Mouse (Mus musculus): ENCODE data around the gene Prl2c1. TPM values are rescaled to one million over a fixed set of nuclear protein-coding genes. Genes with fewer than 3 reads are reported as not detected.
"Not testable (repeated sequence)": the region's sequence is repeated elsewhere in the genome, so short reads cannot be mapped to it uniquely, and the experiment has no call there.

The Prl2c1 gene
- polyA plus RNA-seq (2012; ENCODE audit: insufficient read depth, low replicate concordance): not detected in 2 replicates

DNA sequence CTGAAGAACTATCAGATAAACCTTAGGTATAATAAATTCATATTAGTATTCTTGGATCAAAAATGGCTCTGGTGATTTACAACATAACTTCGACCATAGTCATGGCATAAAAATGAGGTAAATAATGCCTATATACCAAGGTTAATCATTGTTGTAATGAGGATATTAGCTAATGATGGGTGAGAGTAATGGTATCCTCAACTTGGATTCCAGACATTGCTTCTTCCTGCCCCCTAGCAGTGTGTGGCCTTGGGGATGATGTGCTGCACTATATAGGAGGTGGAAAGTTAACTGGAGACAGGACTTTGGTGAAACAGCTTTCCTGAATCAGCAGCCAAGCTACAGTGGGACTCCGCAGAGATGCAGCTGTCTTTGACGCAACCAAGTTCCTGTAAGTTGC is at the start of gene Prl2c1:
Prl2c1 (plus strand) TSS at position 301 of the 400 bp plus-strand sequence.
- TF ChIP-seq GATA1 (IDR thresholded peaks at IDR 0.05; ENCODE audit: borderline replicate concordance, low read length): no peak
- no peak for TF ChIP-seq FLI1 (IDR thresholded peaks at IDR 0.05; ENCODE audit: low read length)
- Histone ChIP-seq H3K36me3 (replicated peaks; ENCODE audit: low read length) (no peaks in the 10 kb centered on the region), H3K4me3 (replicated peaks) (no peak within 1 kb of the TSS), H3K27me3 (replicated peaks) (no peaks in the 10 kb centered on the region), H3K9me3 (no peaks in the 10 kb centered on the region), H3K4me1 (no peaks in the 10 kb centered on the region)

DNA sequence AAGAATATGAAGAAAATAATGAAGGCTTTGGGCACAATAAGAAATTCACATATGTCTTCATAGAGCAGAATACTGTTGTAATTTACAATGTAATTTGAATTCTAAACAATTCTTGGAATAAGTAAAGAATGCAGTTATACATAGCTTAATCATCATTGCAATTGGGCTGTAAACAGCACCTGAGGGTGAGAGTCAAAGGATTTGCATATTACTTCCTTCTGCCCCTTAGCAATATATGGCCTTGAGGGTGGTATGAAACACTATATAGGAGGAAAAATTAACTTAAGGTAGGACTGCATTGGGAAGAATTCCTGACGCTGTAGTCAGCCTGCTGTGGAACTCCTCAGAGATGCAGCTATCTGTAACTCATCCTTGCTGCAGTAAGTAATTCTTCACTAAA is 47.8 kb upstream of the Prl2c1 start, which contains the start of gene Prl2a1:
Prl2a1 (plus strand) TSS at position 301 of the 400 bp plus-strand sequence.
- Histone ChIP-seq H3K9me3 (no peaks in the 10 kb centered on the region), H3K27me3 (replicated peaks) (no peaks in the 10 kb centered on the region)
- TF ChIP-seq FLI1 (IDR thresholded peaks at IDR 0.05; ENCODE audit: low read length) (no peak), GATA1 (IDR thresholded peaks at IDR 0.05; ENCODE audit: borderline replicate concordance, low read length) (no peak)

DNA sequence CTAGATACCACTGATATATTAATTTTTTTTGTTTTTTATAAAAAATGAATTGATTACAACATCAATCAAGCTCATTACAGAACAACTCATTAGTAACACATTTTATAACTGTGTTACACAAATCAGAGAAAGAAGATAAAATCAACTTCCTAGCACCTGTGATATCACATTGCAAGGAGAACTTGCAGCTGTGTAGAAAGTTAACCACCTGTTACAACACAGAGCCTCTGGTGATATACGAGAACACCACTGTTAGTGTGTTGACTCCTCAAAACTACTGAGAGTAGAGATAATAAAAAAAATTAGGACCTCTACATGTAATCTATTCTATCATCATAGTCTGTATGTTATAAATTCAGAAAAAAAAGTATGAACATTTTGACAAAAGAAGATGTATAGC is 46.4 kb upstream of the Prl2c1 start:
- Histone ChIP-seq H3K4me3 (replicated peaks) (no peak overlapping the region), H3K36me3 (replicated peaks; ENCODE audit: low read length) (no peaks in the 10 kb centered on the region), H3K4me1 (no peaks in the 10 kb centered on the region), H3K27me3 (replicated peaks) (no peaks in the 10 kb centered on the region), H3K9me3 (no peaks in the 10 kb centered on the region)
- TF ChIP-seq FLI1 (IDR thresholded peaks at IDR 0.05; ENCODE audit: low read length) (no peak), GATA1 (IDR thresholded peaks at IDR 0.05; ENCODE audit: borderline replicate concordance, low read length) (no peak)

More for the DNA sequence above, 47.8 kb upstream of the Prl2c1 start, which contains the start of gene Prl2a1:
- no peak within 1 kb of the TSS for H3K4me3 ChIP-seq (replicated peaks)
- no peaks in the 10 kb centered on the region for H3K36me3 ChIP-seq (replicated peaks; ENCODE audit: low read length)
- H3K4me1 ChIP-seq: no peaks in the 10 kb centered on the region

DNA sequence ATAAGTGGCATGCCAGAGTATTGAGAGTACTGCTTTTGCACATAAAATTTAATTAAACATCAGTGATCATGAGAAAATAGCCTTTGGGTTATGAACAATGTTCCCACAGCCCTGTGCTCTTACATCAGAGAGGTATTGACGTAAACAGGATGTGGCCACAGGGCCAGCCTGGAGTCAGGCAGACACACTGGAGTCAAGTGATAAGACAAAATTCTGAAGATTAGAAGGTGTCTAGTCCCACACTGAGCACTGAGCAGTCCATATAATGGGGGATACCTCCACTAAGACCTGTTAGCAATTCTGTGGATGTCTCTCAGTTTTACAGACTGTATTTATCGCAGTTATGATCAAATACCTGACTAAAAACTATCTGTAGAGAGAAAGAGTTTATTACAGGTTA is 55.1 kb downstream of the Prl2c1 start:
- H3K27me3 ChIP-seq (replicated peaks); H3K4me1 ChIP-seq; H3K9me3 ChIP-seq; H3K4me3 ChIP-seq (replicated peaks); H3K36me3 ChIP-seq (replicated peaks; ENCODE audit: low read length): not testable (repeated sequence)

Other genes starting within 250 kb of the Prl2c1 start
- gene Prl7b1, start 238.8 kb upstream of the Prl2c1 start, polyA plus RNA-seq (2012; ENCODE audit: insufficient read depth, low replicate concordance): not detected in 2 replicates
- not detected in 2 replicates for gene Prl7a1, start 206.8 kb upstream of the Prl2c1 start, polyA plus RNA-seq (2012; ENCODE audit: insufficient read depth, low replicate concordance)
- gene Prl7a2, start 181.3 kb upstream of the Prl2c1 start, polyA plus RNA-seq (2012; ENCODE audit: insufficient read depth, low replicate concordance): not detected in 2 replicates
- gene Prl7d1, start 132.6 kb upstream of the Prl2c1 start, polyA plus RNA-seq (2012; ENCODE audit: insufficient read depth, low replicate concordance): not detected in 2 replicates
- not detected in 2 replicates for gene Prl7c1, start 68.5 kb upstream of the Prl2c1 start, polyA plus RNA-seq (2012; ENCODE audit: insufficient read depth, low replicate concordance)
- gene Prl2a1, start 47.7 kb upstream of the Prl2c1 start, polyA plus RNA-seq (2012; ENCODE audit: insufficient read depth, low replicate concordance): not detected in 2 replicates
- not detected in 2 replicates for gene Prl4a1, start 166.9 kb downstream of the Prl2c1 start, polyA plus RNA-seq (2012; ENCODE audit: insufficient read depth, low replicate concordance)